1 mouse cellular context compared by ENCODE assay signal in genomic region chr16:16358481-16359100, GRCm38 (mm10).
TF ChIP-seq lines count a peak whose summit lies in the region.

TSS of gene Dnm1l (minus strand) at chr16:16358959.

TF ChIP-seq in CH12.LX, 34 proteins besides CTCF, POLR2A, EP300 and RAD21 (continued from another document):
- TF ChIP-seq MAZ (IDR thresholded peaks at IDR 0.05; ENCODE audit: low read depth, low read length) = no peak; the same call in 1 of the 2 replicates
- TF ChIP-seq RCOR1 (conservative IDR thresholded peaks at IDR 0.05; ENCODE audit: low read depth, low read length) = no peak
- peak; percentile 97 for TF ChIP-seq HCFC1 (IDR thresholded peaks at IDR 0.05; ENCODE audit: low read depth, low read length)
- peak; percentile 52 for TF ChIP-seq NRF1 (IDR thresholded peaks at IDR 0.05; ENCODE audit: low read depth, low read length)
- no peak for TF ChIP-seq CHD2 (IDR thresholded peaks at IDR 0.05; ENCODE audit: low read length)
- TF ChIP-seq SMC3 (IDR thresholded peaks at IDR 0.05; ENCODE audit: low read depth, low read length) = peak; percentile 7; the same call in 1 of the 2 replicates
- peak; percentile 91 for TF ChIP-seq POLR2AphosphoS2 (IDR thresholded peaks at IDR 0.05; ENCODE audit: low read depth, low read length)
- TF ChIP-seq CHD1 (IDR thresholded peaks at IDR 0.05; ENCODE audit: low read depth, low read length) = no peak
- 0 out of 2 replicates have a peak, but pooled peaks have one; percentile 51 for TF ChIP-seq IRF4 (IDR thresholded peaks at IDR 0.05; ENCODE audit: low read depth, low read length)
- TF ChIP-seq PAX5 (IDR thresholded peaks at IDR 0.05; ENCODE audit: low read length) = no peak
- no peak; the same call in 1 of the 2 replicates for TF ChIP-seq USF2 (conservative IDR thresholded peaks at IDR 0.05; ENCODE audit: low read depth, low read length)
- TF ChIP-seq ZKSCAN1 (IDR thresholded peaks at IDR 0.05; ENCODE audit: borderline replicate concordance, low read depth, low read length) = no peak; the same call in 1 of the 2 replicates
TF ChIP-seq in CH12.LX: peak in this region for 16.
